Mouse (Mus musculus) midbrain, embryonic 16.5 days (tissue): ENCODE measurements around the gene Foxj3. TPM values are rescaled to one million over a fixed set of nuclear protein-coding genes. Genes with fewer than 3 reads are reported as not detected.
"Not testable (repeated sequence)": the region's sequence is repeated elsewhere in the genome, so short reads cannot be mapped to it uniquely, and the experiment has no call there.

Experiments
- ATAC-seq: fragments of 200-750 bp; cut with Nextera tagmentation; 2 replicates; pipeline ENCODE4 v1.8.0; 2017; ENCODE audit warnings: moderate TSS enrichment
- H3K27ac ChIP-seq: fragments of 300-500 bp; sonication (generic); 2 replicates; pipeline ENCODE4 v1.5.1; 2014; ENCODE audit warnings: mild to moderate bottlenecking, low read length, mixed read lengths
- H3K27me3 ChIP-seq: fragments of 300-500 bp; sonication (generic); 2 replicates; pipeline ENCODE4 v1.6.1; 2014; ENCODE audit warnings: low read depth, low read length, mixed read lengths; ENCODE audit not compliant: control insufficient read depth, insufficient read depth
- H3K36me3 ChIP-seq: fragments of 300-500 bp; sonication (generic); 2 replicates; pipeline ENCODE4 v1.6.1; 2014; ENCODE audit warnings: mild to moderate bottlenecking, low read length, moderate library complexity, mixed read lengths; ENCODE audit not compliant: control insufficient read depth, insufficient read depth
- H3K4me1 ChIP-seq: fragments of 300-500 bp; sonication (generic); 2 replicates; pipeline ENCODE4 v1.6.1; 2014; ENCODE audit warnings: mild to moderate bottlenecking, low read length, mixed read lengths; ENCODE audit not compliant: control insufficient read depth, insufficient read depth
- H3K4me2 ChIP-seq: fragments of 300-500 bp; sonication (generic); 2 replicates; pipeline ENCODE4 v1.6.1; 2014; ENCODE audit warnings: mild to moderate bottlenecking, low read length, mixed read lengths
- H3K4me3 ChIP-seq: fragments of 300-500 bp; sonication (generic); 2 replicates; pipeline ENCODE4 v1.5.1; 2014; ENCODE audit warnings: low read depth, mild to moderate bottlenecking, low read length, moderate library complexity, mixed read lengths
- H3K9ac ChIP-seq: fragments of 300-500 bp; sonication (generic); 2 replicates; pipeline ENCODE4 v1.6.1; 2014; ENCODE audit warnings: low read depth, low read length, mixed read lengths
- H3K9me3 ChIP-seq: fragments of 300-500 bp; sonication (generic); replicated peaks from 2 replicates; pipeline ENCODE4 v1.6.1; 2014; ENCODE audit warnings: mild to moderate bottlenecking, low read length, mixed read lengths; ENCODE audit not compliant: control insufficient read depth, poor library complexity, severe bottlenecking
- WGBS: fragments of 180-500 bp; shearing (Covaris S2); extraction: QIAGEN DNeasy Blood & Tissue Kit; methylation state at CpG from one replicate; pipeline ENCODE4 v1.1.7; 2014; 5-methylcytosine and 5-hydroxymethylcytosine counted together
- polyA plus RNA-seq: library from polyadenylated mRNA; unstranded; fragments of >200 nt; fragmentation: Nextera tagmentation; extraction: Ambion mirVana; gene quantifications from 2 replicates; pipeline ENCODE4 v1.2.1, GENCODE M21; 2015

Gene Foxj3
- 36.7 and 42.8 TPM in 2 replicates for polyA plus RNA-seq

DNA sequence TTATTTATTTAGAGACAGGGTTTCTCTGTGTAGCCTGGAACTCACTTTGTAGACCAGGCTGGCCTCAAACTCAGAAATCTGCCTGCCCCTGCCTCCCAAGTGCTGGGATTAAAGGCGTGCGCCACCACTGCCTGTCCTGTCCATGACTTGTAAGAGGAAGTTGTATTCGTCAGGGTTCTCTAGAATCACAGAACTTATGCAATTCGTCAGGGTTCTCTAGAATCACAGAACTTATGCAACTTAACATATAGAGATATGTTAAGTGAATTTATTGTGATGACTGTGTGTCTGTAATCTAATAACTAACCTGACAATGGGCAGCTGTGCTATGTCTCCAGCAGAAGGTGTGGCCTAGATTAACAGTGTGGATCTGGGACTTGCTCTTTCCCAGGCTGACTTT, at the start of gene Foxj3:
Gene Foxj3, plus strand, starts transcription at position 390 of the 400 bp plus-strand sequence.
- not testable (repeated sequence) for H3K9ac ChIP-seq, ATAC-seq, H3K36me3 ChIP-seq, H3K27ac ChIP-seq, H3K9me3 ChIP-seq, H3K4me2 ChIP-seq, H3K4me3 ChIP-seq, H3K27me3 ChIP-seq
- H3K4me1 ChIP-seq = peaks cover 18% of the 10 kb centered on the region
- WGBS = 88% methylated on average over 4 of the region's 4 CpGs

- no peak for ATAC-seq
- H3K36me3 ChIP-seq = no peaks in the 10 kb centered on the region
- no peak overlapping the region for H3K4me3 ChIP-seq
- H3K9ac ChIP-seq = no peak overlapping the region
- no peak overlapping the region for H3K4me2 ChIP-seq
- H3K27me3 ChIP-seq = no peaks in the 10 kb centered on the region; the same call in 1 of the 2 replicates
- no peak overlapping the region for H3K27ac ChIP-seq
- H3K9me3 ChIP-seq = no peaks in the 10 kb centered on the region; the same call in 1 of the 2 replicates
- 71% methylated on average over 10 of the region's 10 CpGs for WGBS
- H3K4me1 ChIP-seq = peaks cover 12% of the 10 kb centered on the region
These were observed 47.1 kb upstream of the Foxj3 start for GRCm38 (mm10) chr4:119489666-119490065.

GRCm38 (mm10) chr4:119490806-119491205, 46.0 kb upstream of the Foxj3 start:
- H3K9ac ChIP-seq = no peak overlapping the region
- no peak for ATAC-seq
- H3K27ac ChIP-seq = no peak overlapping the region
- H3K27me3 ChIP-seq = no peaks in the 10 kb centered on the region; the same call in 1 of the 2 replicates
- no peaks in the 10 kb centered on the region; the same call in 1 of the 2 replicates for H3K9me3 ChIP-seq
- H3K4me1 ChIP-seq = peaks cover 12% of the 10 kb centered on the region
- H3K4me3 ChIP-seq = no peak overlapping the region; the same call in 1 of the 2 replicates
- H3K4me2 ChIP-seq = peak overlapping the region; percentile 0; the same call in 1 of the 2 replicates
- 80% methylated on average over 3 of the region's 3 CpGs for WGBS
- no peaks in the 10 kb centered on the region for H3K36me3 ChIP-seq

- Histone ChIP-seq H3K27ac (peak within 1 kb of the TSS; percentile 83), H3K36me3 (no peaks in the 10 kb centered on the region), H3K9ac (peak within 1 kb of the TSS; percentile 69), H3K4me3 (peak within 1 kb of the TSS; percentile 60), H3K4me1 (peaks cover 12% of the 10 kb centered on the region), H3K27me3 (no peaks in the 10 kb centered on the region; the same call in 1 of the 2 replicates), H3K9me3 (no peaks in the 10 kb centered on the region; the same call in 1 of the 2 replicates), H3K4me2 (peak within 1 kb of the TSS; percentile 69)
- under 1% methylated on average over 59 of the region's 77 CpGs for WGBS
- peak; percentile 93 for ATAC-seq
These were observed 44.4 kb upstream of the Foxj3 start, which contains the start of gene Rimkla for GRCm38 (mm10) chr4:119492291-119492932. TSS of gene Rimkla (minus strand) at chr4:119492628.

- no peaks in the 10 kb centered on the region for H3K36me3 ChIP-seq
- peak; percentile 66 for ATAC-seq
- WGBS = 36% methylated on average over 10 of the region's 10 CpGs
These were observed 43.9 kb upstream of the Foxj3 start for GRCm38 (mm10) chr4:119492933-119493327.

GRCm38 (mm10) chr4:119498319-119498848, 38.4 kb upstream of the Foxj3 start:
- 73% methylated on average over 5 of the region's 5 CpGs for WGBS
- Histone ChIP-seq H3K4me3 (no peak overlapping the region), H3K27me3 (no peaks in the 10 kb centered on the region; the same call in 1 of the 2 replicates), H3K27ac (no peak overlapping the region), H3K4me2 (no peak overlapping the region), H3K9me3 (no peaks in the 10 kb centered on the region), H3K4me1 (no peaks in the 10 kb centered on the region), H3K9ac (no peak overlapping the region), H3K36me3 (no peaks in the 10 kb centered on the region)
- no peak for ATAC-seq

More at GRCm38 (mm10) chr4:119492933-119493327, 43.9 kb upstream of the Foxj3 start:
- peak overlapping the region; percentile 69 for H3K9ac ChIP-seq
- H3K4me2 ChIP-seq = peak overlapping the region; percentile 69
- peak overlapping the region; percentile 60 for H3K4me3 ChIP-seq
- H3K4me1 ChIP-seq = peaks cover 12% of the 10 kb centered on the region
- H3K27ac ChIP-seq = peak overlapping the region; percentile 83
- H3K27me3 ChIP-seq = no peaks in the 10 kb centered on the region; the same call in 1 of the 2 replicates
- H3K9me3 ChIP-seq = no peaks in the 10 kb centered on the region; the same call in 1 of the 2 replicates

DNA sequence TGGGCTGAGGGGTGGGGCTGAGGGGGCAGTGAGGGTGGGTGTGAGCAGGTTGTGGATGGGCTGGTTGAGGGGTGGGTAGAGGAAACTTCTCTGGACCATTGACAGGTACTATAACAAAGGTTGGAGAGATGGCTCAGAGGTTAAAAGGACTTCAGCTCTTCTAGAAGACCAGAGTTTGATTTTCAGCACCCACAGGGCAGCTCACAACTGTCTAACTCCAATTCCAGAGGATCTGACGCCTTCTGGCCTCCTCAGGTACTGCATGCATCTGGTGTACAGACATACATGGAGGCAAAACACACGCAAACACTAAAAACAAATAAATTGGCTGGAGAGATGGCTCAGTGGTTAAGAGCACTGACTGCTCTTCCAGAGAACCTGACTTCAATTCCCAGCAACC, 25.2 kb upstream of the Foxj3 start:
- Histone ChIP-seq H3K27me3 (no peaks in the 10 kb centered on the region), H3K9me3 (no peaks in the 10 kb centered on the region), H3K4me2 (no peak overlapping the region), H3K36me3 (no peaks in the 10 kb centered on the region), H3K27ac (no peak overlapping the region), H3K9ac (no peak overlapping the region), H3K4me3 (no peak overlapping the region), H3K4me1 (no peaks in the 10 kb centered on the region)
- 65% methylated on average over 2 of the region's 2 CpGs for WGBS
- ATAC-seq = no peak

DNA sequence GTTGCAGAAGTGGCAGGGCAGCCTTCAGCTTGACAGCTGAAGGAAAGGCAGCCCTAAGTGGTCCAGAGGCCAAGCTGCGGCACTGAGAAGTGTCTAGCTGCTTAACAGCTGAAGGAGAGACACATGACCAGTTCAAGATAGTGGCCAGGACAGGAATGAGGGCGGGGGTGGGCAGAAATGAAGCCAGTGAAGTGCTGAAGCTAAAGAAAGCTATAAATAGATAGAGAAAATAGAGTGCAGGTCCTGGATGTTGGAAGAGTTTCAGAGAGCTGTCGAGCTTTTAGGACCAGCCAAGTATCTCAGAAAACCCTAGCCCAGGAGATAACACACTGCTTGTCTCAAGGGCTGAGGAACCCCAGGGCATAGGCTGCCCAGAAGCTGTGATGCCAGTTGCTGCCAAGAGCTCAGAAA, 24.1 kb upstream of the Foxj3 start:
- WGBS = 63% methylated on average over 3 of the region's 3 CpGs
- Histone ChIP-seq H3K4me3 (no peak overlapping the region), H3K36me3 (no peaks in the 10 kb centered on the region), H3K9ac (no peak overlapping the region), H3K4me1 (no peaks in the 10 kb centered on the region), H3K9me3 (no peaks in the 10 kb centered on the region), H3K4me2 (no peak overlapping the region), H3K27me3 (no peaks in the 10 kb centered on the region), H3K27ac (no peak overlapping the region)
- ATAC-seq = no peak

DNA sequence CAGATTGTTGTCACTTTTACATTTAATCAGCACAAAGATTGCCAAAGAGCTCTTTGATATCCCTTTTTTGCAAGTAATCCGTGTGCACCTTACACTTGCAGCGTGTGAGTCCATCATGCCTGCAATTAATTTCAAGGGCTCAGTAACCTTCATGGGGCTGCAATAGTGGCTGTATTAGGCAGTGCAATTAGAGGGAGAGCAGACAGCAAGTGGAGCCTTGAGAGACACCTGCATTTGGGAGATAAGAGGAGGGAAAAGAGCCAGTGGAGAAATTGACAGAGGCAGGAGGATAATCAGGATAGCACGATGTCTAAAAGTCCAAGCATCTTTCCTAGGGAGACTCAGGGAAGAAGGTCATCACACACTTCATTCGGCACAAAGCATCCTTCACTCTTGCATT, 13.2 kb upstream of the Foxj3 start:
- Histone ChIP-seq H3K27me3 (no peaks in the 10 kb centered on the region), H3K4me1 (peaks cover 7% of the 10 kb centered on the region; the same call in 1 of the 2 replicates), H3K9me3 (no peaks in the 10 kb centered on the region), H3K36me3 (no peaks in the 10 kb centered on the region), H3K4me3 (no peak overlapping the region), H3K9ac (no peak overlapping the region), H3K4me2 (peak overlapping the region; percentile 29), H3K27ac (peak overlapping the region; percentile 78)
- ATAC-seq = peak; percentile 88
- 42% methylated on average over 4 of the region's 4 CpGs for WGBS
